Mouse (Mus musculus): ENCODE data around the gene Zcchc7.

- TF ChIP-seq CTCF (IDR thresholded peaks at IDR 0.05; ENCODE audit: borderline replicate concordance, extremely low read depth, insufficient read depth, insufficient read length): no peak
- TF ChIP-seq POLR2A (IDR thresholded peaks at IDR 0.05; ENCODE audit: borderline replicate concordance, extremely low read depth, insufficient read depth, insufficient read length, poor library complexity, severe bottlenecking): no peak
Observed at GRCm38 (mm10) chr4:44942237-44942636, 186.6 kb downstream of the Zcchc7 start.
